Mouse (Mus musculus): ENCODE measurements at regions not wholly inside any gene's neighbourhood (a gene's known extent, or its start where the extent isn't known, plus 50 kb on each side); places are given as distances from the start of the nearest gene placed in this dataset.

DNA sequence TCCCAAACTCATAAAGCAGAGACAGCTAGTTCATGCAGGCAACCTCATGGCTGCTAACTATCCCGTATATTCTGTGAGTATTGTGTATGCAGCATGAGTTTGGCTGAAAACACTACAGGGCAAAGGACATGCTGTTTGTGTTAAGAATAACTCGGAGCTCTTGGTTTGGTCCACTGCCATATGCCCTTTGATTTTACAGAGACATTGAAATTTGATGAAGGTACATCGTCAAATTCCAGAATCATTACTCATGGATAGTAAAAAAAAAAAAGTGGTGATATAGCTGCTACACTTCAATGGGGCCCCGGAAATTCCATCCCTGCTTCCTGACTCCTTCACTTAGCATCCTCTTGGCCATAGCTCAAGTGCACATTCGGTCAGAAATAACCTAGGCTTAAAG, 159.3 kb upstream of the Ccdc122 start:
- H3K4me1 ChIP-seq: peaks cover 12% of the 10 kb centered on the region
- H3K4me2 ChIP-seq: no peak overlapping the region
- no peak overlapping the region for H3K27ac ChIP-seq
- H3K9ac ChIP-seq: no peak overlapping the region
- H3K9me3 ChIP-seq (replicated peaks): no peaks in the 10 kb centered on the region
- H3K36me3 ChIP-seq: no peaks in the 10 kb centered on the region
- no peaks in the 10 kb centered on the region for H3K27me3 ChIP-seq (replicated peaks)
- 64% methylated on average over 5 of the region's 5 CpGs for WGBS (ENCODE audit: insufficient replicate concordance)
- H3K4me3 ChIP-seq: no peak overlapping the region
- ATAC-seq: no peak

DNA sequence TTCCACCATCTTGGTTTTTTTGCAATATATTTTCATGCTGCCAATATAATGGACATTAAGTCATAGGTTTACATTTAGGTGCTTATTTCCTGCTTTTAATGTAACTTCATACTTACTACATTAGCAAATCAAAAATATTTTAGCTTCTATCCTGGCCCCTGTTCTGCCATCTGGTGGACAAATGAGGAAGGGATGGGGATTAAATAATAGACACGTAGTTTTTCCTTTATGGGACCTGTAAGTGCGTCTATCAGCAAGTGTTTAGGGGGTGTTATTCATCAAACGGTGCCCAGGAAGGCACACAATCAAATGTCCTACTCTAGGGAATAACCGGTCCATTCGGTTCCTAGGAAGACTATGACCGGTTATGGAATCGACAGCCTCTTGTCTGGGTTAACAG, 160.6 kb upstream of the Ccdc122 start:
- no peak for ATAC-seq
- 0 out of 2 replicates have a peak overlapping the region, but pooled peaks have one; percentile 25 for H3K27ac ChIP-seq
- no peaks in the 10 kb centered on the region for H3K36me3 ChIP-seq

DNA sequence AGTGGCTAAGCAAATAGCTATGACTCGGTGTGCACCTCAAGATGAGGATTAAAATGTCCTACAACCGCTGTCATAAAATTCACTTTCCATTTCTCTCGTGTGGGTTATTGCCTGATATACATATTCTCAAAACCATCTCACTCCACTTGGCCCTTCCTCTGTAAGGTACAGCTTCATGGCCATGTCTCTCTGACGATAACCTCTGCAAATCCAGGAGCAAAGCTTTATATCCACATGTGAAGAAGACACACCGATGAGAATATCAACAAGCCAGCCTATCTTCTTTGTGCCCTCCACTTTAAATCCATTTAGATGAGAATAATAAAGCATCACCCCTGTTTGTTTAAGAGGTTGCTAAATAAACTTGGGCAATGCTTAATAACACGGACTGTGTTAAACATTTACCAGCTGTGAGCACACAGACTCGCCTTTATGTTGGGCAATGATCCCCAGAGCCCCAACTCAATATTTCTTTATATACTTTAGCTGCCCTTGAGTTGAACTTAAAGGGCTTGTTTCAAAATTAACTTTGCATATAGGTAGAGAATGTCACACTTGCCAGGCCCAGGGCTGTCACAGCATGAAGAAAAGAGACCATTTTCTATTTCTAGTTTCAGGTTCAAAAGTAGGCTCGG, 161.2 kb upstream of the Ccdc122 start:
- Histone ChIP-seq H3K27me3 (replicated peaks) (no peaks in the 10 kb centered on the region), H3K36me3 (no peaks in the 10 kb centered on the region), H3K4me1 (0 out of 2 replicates have a peak, but pooled peaks cover 5% of the 10 kb centered on the region), H3K4me3 (no peak overlapping the region), H3K9ac (no peak overlapping the region), H3K9me3 (replicated peaks) (no peaks in the 10 kb centered on the region), H3K4me2 (no peak overlapping the region), H3K27ac (peak overlapping the region; percentile 21; the same call in 1 of the 2 replicates)
- WGBS (ENCODE audit: insufficient replicate concordance): 59% methylated on average over 8 of the region's 8 CpGs
- ATAC-seq: peak; percentile 65

More for the DNA sequence above, 160.6 kb upstream of the Ccdc122 start:
- H3K4me3 ChIP-seq: no peak overlapping the region
- no peaks in the 10 kb centered on the region for H3K9me3 ChIP-seq (replicated peaks)
- no peaks in the 10 kb centered on the region for H3K27me3 ChIP-seq (replicated peaks)
- 0 out of 2 replicates have a peak, but pooled peaks cover 5% of the 10 kb centered on the region for H3K4me1 ChIP-seq
- no peak overlapping the region for H3K9ac ChIP-seq
- WGBS (ENCODE audit: insufficient replicate concordance): 51% methylated on average over 7 of the region's 7 CpGs
- H3K4me2 ChIP-seq: no peak overlapping the region

DNA sequence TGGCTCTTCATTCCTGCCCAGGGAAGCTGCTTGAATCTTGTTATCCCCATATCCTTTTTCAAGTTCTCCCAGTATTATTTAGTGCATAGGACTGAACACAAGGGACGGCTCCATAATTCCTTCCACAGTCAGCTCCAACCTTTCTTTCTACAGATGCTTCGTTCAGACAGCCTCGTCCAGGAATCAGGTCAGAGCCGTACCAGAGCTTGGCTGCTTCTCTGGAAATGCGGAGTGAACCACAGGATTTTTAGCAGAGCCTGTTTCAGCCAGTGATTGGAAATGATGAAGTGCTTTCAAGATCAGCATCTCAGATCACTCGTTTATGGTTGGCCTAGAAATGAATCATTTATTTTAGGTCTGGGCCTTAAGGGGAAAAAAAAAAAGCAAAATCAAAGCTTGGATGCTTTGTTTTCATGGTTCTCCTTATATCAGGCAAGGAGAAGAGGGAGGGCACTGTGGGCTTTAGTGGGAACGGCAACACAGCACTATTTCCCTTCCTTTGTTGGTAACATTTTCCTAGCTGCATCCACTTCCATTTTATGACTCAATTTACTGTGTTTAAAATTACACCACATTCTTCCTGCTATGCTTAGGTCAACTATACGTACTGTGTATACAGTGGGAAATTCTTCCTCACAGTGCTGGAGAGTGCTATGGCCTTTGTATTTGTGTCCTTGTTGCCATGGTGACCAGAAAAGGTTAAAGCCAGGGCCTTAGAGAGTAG, 161.9 kb upstream of the Ccdc122 start:
- 60% methylated on average over 8 of the region's 8 CpGs for WGBS (ENCODE audit: insufficient replicate concordance)
- Histone ChIP-seq H3K9me3 (replicated peaks) (no peaks in the 10 kb centered on the region), H3K4me1 (0 out of 2 replicates have a peak, but pooled peaks cover 5% of the 10 kb centered on the region), H3K4me3 (no peak overlapping the region), H3K27ac (peak overlapping the region; percentile 39; the same call in 1 of the 2 replicates), H3K36me3 (no peaks in the 10 kb centered on the region), H3K27me3 (replicated peaks) (no peaks in the 10 kb centered on the region), H3K9ac (no peak overlapping the region), H3K4me2 (no peak overlapping the region)
- ATAC-seq: peak; percentile 81

DNA sequence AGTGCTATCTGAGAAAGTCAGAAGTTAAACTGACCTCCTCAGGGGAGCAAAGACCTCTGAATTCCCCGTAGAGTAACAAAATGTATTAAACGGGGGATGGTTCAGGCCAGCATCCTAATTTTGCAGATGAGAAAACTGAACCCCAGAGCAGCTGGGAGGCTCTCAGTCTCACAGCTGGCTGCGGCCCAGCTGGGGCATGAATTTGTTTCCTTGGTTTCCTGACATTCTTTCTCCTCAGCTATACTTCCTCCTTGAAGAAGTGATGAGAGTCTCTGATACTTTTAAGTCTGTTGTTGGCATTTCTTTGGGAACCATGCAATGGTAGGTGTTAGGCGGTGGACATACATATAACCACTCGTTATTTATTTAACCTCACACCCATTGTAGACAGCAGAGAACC, 162.9 kb upstream of the Ccdc122 start:
- WGBS (ENCODE audit: insufficient replicate concordance): 59% methylated on average over 5 of the region's 5 CpGs
- no peak for ATAC-seq

DNA sequence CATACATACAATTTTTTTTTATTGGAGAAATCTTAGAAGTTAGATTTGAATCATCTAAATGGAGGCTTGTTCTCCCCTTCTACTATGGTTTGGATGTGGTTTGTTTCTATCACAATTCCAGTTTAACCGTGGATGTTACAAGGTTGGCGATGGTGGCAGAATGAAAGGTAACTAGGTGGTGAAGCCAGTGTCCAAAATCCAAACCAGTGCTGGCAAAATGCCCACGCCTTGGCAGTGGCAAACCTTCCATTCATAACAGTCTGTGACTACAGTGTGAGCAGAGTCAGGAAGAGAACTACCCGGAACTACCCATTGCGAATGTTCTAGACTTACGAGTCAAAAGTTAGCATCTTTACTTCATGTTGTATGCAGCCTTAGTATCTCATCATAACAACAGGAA, 163.6 kb upstream of the Ccdc122 start:
- no peaks in the 10 kb centered on the region for H3K27me3 ChIP-seq (replicated peaks)
- ATAC-seq: no peak
- no peak overlapping the region for H3K4me2 ChIP-seq
- H3K9me3 ChIP-seq (replicated peaks): no peaks in the 10 kb centered on the region
- no peaks in the 10 kb centered on the region for H3K36me3 ChIP-seq
- 84% methylated on average over 6 of the region's 6 CpGs for WGBS (ENCODE audit: insufficient replicate concordance)
- no peak overlapping the region for H3K9ac ChIP-seq
- 0 out of 2 replicates have a peak, but pooled peaks cover 5% of the 10 kb centered on the region for H3K4me1 ChIP-seq
- H3K4me3 ChIP-seq: no peak overlapping the region
- no peak overlapping the region for H3K27ac ChIP-seq

More for the DNA sequence above, 162.9 kb upstream of the Ccdc122 start:
- Histone ChIP-seq H3K9me3 (replicated peaks) (no peaks in the 10 kb centered on the region), H3K36me3 (no peaks in the 10 kb centered on the region), H3K27ac (no peak overlapping the region), H3K9ac (no peak overlapping the region), H3K4me2 (no peak overlapping the region), H3K4me3 (no peak overlapping the region), H3K4me1 (0 out of 2 replicates have a peak, but pooled peaks cover 5% of the 10 kb centered on the region), H3K27me3 (replicated peaks) (no peaks in the 10 kb centered on the region)

DNA sequence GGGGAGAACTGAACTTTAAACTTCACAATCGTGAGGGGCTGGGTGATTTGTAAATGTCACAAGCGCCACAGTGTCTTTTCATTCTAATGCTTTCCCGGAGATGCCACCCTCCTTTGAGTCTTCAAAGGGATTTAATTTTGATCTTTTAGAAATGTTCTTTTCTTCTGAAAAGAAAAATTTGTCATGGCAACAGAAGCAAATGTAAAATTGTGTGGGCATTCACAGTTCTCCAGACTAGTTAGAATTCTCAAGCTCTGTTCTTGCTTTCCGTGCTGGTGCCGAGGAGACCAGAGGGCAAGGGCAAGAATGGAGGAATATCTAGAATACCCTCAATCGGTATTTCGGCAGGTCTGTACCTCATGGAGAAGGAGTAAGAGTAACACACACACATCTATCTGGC, 164.1 kb upstream of the Ccdc122 start:
- Histone ChIP-seq H3K4me1 (0 out of 2 replicates have a peak, but pooled peaks cover 5% of the 10 kb centered on the region), H3K4me2 (no peak overlapping the region), H3K27ac (no peak overlapping the region), H3K36me3 (no peaks in the 10 kb centered on the region), H3K9me3 (replicated peaks) (no peaks in the 10 kb centered on the region), H3K27me3 (replicated peaks) (no peaks in the 10 kb centered on the region), H3K9ac (no peak overlapping the region), H3K4me3 (no peak overlapping the region)
- no peak for ATAC-seq
- 81% methylated on average over 7 of the region's 7 CpGs for WGBS (ENCODE audit: insufficient replicate concordance)

DNA sequence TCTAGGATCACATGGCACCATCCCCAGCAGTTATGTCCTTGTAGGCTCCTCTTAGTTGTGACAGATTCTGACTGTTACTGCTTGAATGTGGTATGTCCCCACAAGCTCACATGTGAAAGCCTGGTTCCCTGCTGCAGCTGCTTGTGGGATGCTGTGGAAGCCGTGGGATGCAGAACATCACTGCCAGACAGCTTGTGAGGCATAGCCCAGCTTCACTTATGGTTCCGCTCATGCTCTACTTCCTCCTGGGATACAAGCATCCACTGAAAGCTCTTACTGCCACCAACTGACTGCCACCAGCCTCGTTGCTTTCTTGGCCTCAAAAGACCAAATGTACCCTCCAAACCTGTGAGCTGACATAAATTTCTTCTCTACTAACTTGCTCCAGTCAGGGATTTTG, 167.7 kb upstream of the Ccdc122 start:
- no peak overlapping the region for H3K4me2 ChIP-seq
- no peaks in the 10 kb centered on the region for H3K9me3 ChIP-seq (replicated peaks)
- H3K4me3 ChIP-seq: no peak overlapping the region
- no peak overlapping the region for H3K27ac ChIP-seq
- no peak overlapping the region for H3K9ac ChIP-seq
- WGBS (ENCODE audit: insufficient replicate concordance): 67% methylated on average over 3 of the region's 3 CpGs
- peaks cover 8% of the 10 kb centered on the region; the same call in 1 of the 2 replicates for H3K27me3 ChIP-seq (replicated peaks)
- no peaks in the 10 kb centered on the region for H3K36me3 ChIP-seq
- ATAC-seq: no peak
- H3K4me1 ChIP-seq: no peaks in the 10 kb centered on the region

DNA sequence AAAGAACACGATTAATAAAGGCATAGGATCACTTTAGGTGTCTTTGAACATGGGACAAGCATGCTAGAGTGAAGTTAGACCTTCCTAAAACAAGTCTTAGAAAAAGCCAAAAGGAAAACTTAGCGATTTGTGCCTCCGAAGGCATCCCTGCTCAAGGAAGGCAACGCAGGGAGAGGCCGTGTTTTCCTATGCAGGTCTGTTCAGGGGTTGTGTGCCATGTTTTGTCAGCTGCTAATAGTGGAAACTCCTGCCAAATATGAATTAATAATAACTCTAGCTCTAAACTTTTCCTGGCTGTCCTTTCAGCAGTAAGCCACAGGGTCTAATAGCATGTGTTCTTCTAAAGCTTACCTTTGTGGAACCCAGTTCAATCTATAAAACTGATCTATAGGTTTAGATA, 168.4 kb upstream of the Ccdc122 start:
- WGBS (ENCODE audit: insufficient replicate concordance): 74% methylated on average over 5 of the region's 5 CpGs
- ATAC-seq: no peak
- H3K36me3 ChIP-seq: no peaks in the 10 kb centered on the region
- H3K9me3 ChIP-seq (replicated peaks): no peaks in the 10 kb centered on the region
- H3K27ac ChIP-seq: no peak overlapping the region
- H3K4me3 ChIP-seq: no peak overlapping the region
- H3K4me1 ChIP-seq: no peaks in the 10 kb centered on the region
- no peak overlapping the region for H3K9ac ChIP-seq
- peaks cover 8% of the 10 kb centered on the region; the same call in 1 of the 2 replicates for H3K27me3 ChIP-seq (replicated peaks)
- no peak overlapping the region for H3K4me2 ChIP-seq

DNA sequence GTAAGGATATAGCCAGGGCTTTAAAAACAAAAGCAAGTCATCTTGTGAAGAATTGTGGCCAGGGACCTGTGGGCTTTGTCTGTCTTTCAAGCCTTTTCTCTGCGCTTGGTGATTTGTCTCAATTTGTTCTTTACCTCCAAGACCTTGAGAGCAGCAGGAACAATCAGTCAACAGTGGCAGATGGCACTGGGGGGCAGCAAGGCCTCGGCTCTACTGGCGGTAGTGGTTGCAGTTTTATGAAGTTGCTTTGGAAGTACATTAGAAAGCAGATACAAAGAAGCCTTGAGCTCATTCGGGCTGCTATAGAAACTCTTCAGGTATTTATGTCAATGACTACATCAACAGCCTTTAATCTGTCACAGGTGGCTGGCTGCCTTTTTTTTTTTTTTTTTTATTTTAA, 171.9 kb upstream of the Ccdc122 start:
- no peak overlapping the region for H3K4me2 ChIP-seq
- WGBS (ENCODE audit: insufficient replicate concordance): 59% methylated on average over 4 of the region's 4 CpGs
- no peak overlapping the region for H3K27ac ChIP-seq
- H3K4me1 ChIP-seq: no peaks in the 10 kb centered on the region
- no peaks in the 10 kb centered on the region for H3K36me3 ChIP-seq
- H3K27me3 ChIP-seq (replicated peaks): peaks cover 8% of the 10 kb centered on the region
- H3K9ac ChIP-seq: no peak overlapping the region
- no peak for ATAC-seq
- H3K9me3 ChIP-seq (replicated peaks): no peaks in the 10 kb centered on the region
- no peak overlapping the region for H3K4me3 ChIP-seq

DNA sequence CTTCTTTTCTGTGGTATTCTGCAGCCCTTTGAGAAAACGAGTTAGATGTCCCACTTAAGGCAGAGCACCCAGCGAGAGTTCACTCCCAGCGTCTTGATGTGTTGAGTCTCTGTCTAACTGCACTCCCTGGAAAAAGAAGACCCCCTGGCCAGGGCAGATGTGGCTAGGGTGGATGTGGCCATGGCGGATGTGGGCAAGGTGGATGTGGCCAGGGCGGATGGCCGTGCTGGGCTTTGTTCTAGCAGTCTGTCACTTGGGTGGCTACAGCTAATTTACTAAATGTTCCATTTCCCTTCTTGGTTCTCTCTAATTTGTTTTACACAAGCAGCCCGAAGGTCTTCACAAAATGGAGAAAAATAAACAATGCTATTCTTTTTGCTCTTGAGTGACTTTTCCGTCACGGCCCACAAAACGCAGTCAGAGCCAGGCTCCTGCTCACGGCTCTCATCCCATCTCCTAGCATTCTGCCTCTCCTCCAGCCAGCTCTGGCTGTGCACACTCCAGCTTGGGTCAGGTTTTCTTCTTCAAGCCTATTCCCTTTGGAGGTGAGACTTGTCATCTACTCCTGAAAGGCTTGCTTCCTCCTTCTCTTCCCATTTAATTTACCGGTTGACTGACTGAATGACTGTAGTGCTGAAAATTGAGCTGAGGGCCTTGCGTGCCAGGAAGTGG, 173.4 kb upstream of the Ccdc122 start:
- no peak overlapping the region for H3K27ac ChIP-seq
- H3K9ac ChIP-seq: no peak overlapping the region
- no peaks in the 10 kb centered on the region for H3K9me3 ChIP-seq (replicated peaks)
- no peak for ATAC-seq
- no peak overlapping the region for H3K4me3 ChIP-seq
- no peaks in the 10 kb centered on the region for H3K4me1 ChIP-seq
- WGBS (ENCODE audit: insufficient replicate concordance): 65% methylated on average over 13 of the region's 13 CpGs
- peaks cover 11% of the 10 kb centered on the region for H3K27me3 ChIP-seq (replicated peaks)
- H3K4me2 ChIP-seq: no peak overlapping the region
- H3K36me3 ChIP-seq: no peaks in the 10 kb centered on the region

DNA sequence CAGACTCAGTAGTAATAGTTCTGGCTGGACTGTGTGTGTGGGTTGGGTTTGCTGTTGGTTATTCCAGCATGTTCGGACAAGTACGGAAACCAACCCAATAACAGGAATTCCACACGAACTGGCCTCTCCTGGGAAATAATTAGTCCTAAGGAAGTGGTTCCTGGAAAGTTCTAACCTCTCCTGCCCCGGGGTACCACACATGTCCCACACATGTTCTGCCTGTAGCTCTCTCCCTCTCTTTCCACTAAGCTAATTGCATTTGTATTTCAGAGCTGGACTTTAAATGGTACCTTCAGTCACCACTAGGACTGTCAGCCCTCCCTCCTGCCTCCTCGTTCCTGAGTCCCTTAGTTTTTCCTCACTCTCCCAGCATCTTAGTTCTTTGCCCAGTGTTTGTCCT, 178.2 kb upstream of the Ccdc122 start:
- Histone ChIP-seq H3K27ac (no peak overlapping the region), H3K9ac (no peak overlapping the region), H3K4me1 (peaks cover 16% of the 10 kb centered on the region), H3K36me3 (no peaks in the 10 kb centered on the region), H3K27me3 (replicated peaks) (peaks cover 20% of the 10 kb centered on the region), H3K9me3 (replicated peaks) (no peaks in the 10 kb centered on the region), H3K4me3 (no peak overlapping the region), H3K4me2 (no peak overlapping the region)
- 65% methylated on average over 5 of the region's 5 CpGs for WGBS (ENCODE audit: insufficient replicate concordance)
- ATAC-seq: no peak

Data from liver, embryonic 12.5 days (tissue).